Mouse (Mus musculus) stomach, postnatal 0 days (tissue): ENCODE data around the gene Cops8.

Experiments
- CTCF ChIP-seq: IDR thresholded peaks from 2 replicates; pipeline ENCODE4 v1.5.1; 2016; ENCODE audit warnings: antibody characterized with exemption, low read depth, mild to moderate bottlenecking, moderate library complexity
- EP300 ChIP-seq: optimal IDR thresholded peaks from 2 replicates; pipeline ENCODE3; 2016; ENCODE audit warnings: antibody characterized with exemption

GRCm38 (mm10) chr1:90652553-90652952 is 49.8 kb downstream of the Cops8 start:
- TF ChIP-seq CTCF (no peak), EP300 (no peak)
